Mouse (Mus musculus): ENCODE results near the gene Pgam1. TPM values are rescaled to one million over a fixed set of nuclear protein-coding genes. Genes with fewer than 3 reads are reported as not detected.

Gene Pgam1
- polyA plus RNA-seq, 1 experiment = 552 TPM

- H3K4me3 ChIP-seq = no peak overlapping the region
- TF ChIP-seq E2F4 (IDR thresholded peaks at IDR 0.05; ENCODE audit: insufficient read depth) = no peak
- no peak for TF ChIP-seq TCF3 (IDR thresholded peaks at IDR 0.05; ENCODE audit: insufficient read length, low read depth)
- TF ChIP-seq REST (IDR thresholded peaks at IDR 0.05; ENCODE audit: insufficient read depth, insufficient read length) = no peak
- TF ChIP-seq MAX (IDR thresholded peaks at IDR 0.05; ENCODE audit: low read depth) = no peak
- TF ChIP-seq MYOD1 (IDR thresholded peaks at IDR 0.05; ENCODE audit: control insufficient read depth in 1 of 3, insufficient read length in 2 of 3, low read depth in 2 of 3) = no peak
- TF ChIP-seq SRF (IDR thresholded peaks at IDR 0.05; ENCODE audit: control insufficient read depth, insufficient read length, low read depth) = no peak
- TF ChIP-seq USF1 (IDR thresholded peaks at IDR 0.05; ENCODE audit: low read depth) = no peak
- TF ChIP-seq POLR2A (IDR thresholded peaks at IDR 0.05; ENCODE audit: insufficient read length, low read depth) = no peak
- TF ChIP-seq TCF12 (IDR thresholded peaks at IDR 0.05; ENCODE audit: insufficient read depth, poor library complexity, severe bottlenecking) = no peak
- peaks cover 23% of the 10 kb centered on the region for H3K36me3 ChIP-seq (ENCODE audit: control insufficient read depth, insufficient read depth)
- no peaks in the 10 kb centered on the region for H3K27me3 ChIP-seq (ENCODE audit: control insufficient read depth, insufficient read depth, insufficient read length)
- no peak overlapping the region for H3K4me2 ChIP-seq (ENCODE audit: low read depth)
- no peaks in the 10 kb centered on the region for H3K79me2 ChIP-seq (ENCODE audit: control insufficient read depth, insufficient read depth)
- no peak overlapping the region for H3ac ChIP-seq (ENCODE audit: control insufficient read depth, insufficient read length)
Measured at GRCm38 (mm10) chr19:41881842-41882241, 29.9 kb upstream of the Pgam1 start.

- H3K4me3 ChIP-seq = no peak overlapping the region
Measured at GRCm38 (mm10) chr19:41883882-41884281, 27.8 kb upstream of the Pgam1 start.

GRCm38 (mm10) chr19:41888191-41888590, 23.5 kb upstream of the Pgam1 start:
- Histone ChIP-seq H3K27me3 (ENCODE audit: control insufficient read depth, insufficient read depth, insufficient read length) (no peaks in the 10 kb centered on the region), H3K79me2 (ENCODE audit: control insufficient read depth, insufficient read depth) (no peaks in the 10 kb centered on the region), H3K36me3 (ENCODE audit: control insufficient read depth, insufficient read depth) (peaks cover 49% of the 10 kb centered on the region), H3ac (ENCODE audit: control insufficient read depth, insufficient read length) (no peak overlapping the region), H3K4me3 (no peak overlapping the region), H3K4me2 (ENCODE audit: low read depth) (no peak overlapping the region)
- TF ChIP-seq CEBPB (IDR thresholded peaks at IDR 0.05; ENCODE audit: insufficient read depth, poor library complexity, severe bottlenecking) = no peak
- TF ChIP-seq TCF3 (IDR thresholded peaks at IDR 0.05; ENCODE audit: insufficient read length, low read depth) = no peak
- TF ChIP-seq USF1 (IDR thresholded peaks at IDR 0.05; ENCODE audit: low read depth) = no peak
- no peak for TF ChIP-seq E2F4 (IDR thresholded peaks at IDR 0.05; ENCODE audit: insufficient read depth)
- TF ChIP-seq MYOD1 (IDR thresholded peaks at IDR 0.05; ENCODE audit: control insufficient read depth in 1 of 3, insufficient read length in 2 of 3, low read depth in 2 of 3) = no peak
- TF ChIP-seq REST (IDR thresholded peaks at IDR 0.05; ENCODE audit: insufficient read depth, insufficient read length) = no peak

More at GRCm38 (mm10) chr19:41883882-41884281, 27.8 kb upstream of the Pgam1 start:
- Histone ChIP-seq H3K4me2 (ENCODE audit: low read depth) (no peak overlapping the region), H3K79me2 (ENCODE audit: control insufficient read depth, insufficient read depth) (no peaks in the 10 kb centered on the region), H3K27me3 (ENCODE audit: control insufficient read depth, insufficient read depth, insufficient read length) (no peaks in the 10 kb centered on the region), H3K36me3 (ENCODE audit: control insufficient read depth, insufficient read depth) (peaks cover 35% of the 10 kb centered on the region), H3ac (ENCODE audit: control insufficient read depth, insufficient read length) (no peak overlapping the region)
- no peak for TF ChIP-seq MYOD1 (IDR thresholded peaks at IDR 0.05; ENCODE audit: control insufficient read depth in 1 of 3, insufficient read length in 2 of 3, low read depth in 2 of 3)
- TF ChIP-seq TCF3 (IDR thresholded peaks at IDR 0.05; ENCODE audit: insufficient read length, low read depth) = no peak
- TF ChIP-seq TCF12 (IDR thresholded peaks at IDR 0.05; ENCODE audit: insufficient read depth, poor library complexity, severe bottlenecking) = no peak
- no peak for TF ChIP-seq MYOG (IDR thresholded peaks at IDR 0.05; ENCODE audit: control insufficient read depth in 1 of 3, insufficient read depth in 1 of 3, insufficient read length in 2 of 3, low read depth in 2 of 3)
- TF ChIP-seq E2F4 (IDR thresholded peaks at IDR 0.05; ENCODE audit: insufficient read depth) = no peak
- TF ChIP-seq USF1 (IDR thresholded peaks at IDR 0.05; ENCODE audit: low read depth) = no peak
- TF ChIP-seq POLR2A (IDR thresholded peaks at IDR 0.05; ENCODE audit: insufficient read length, low read depth) = no peak
- TF ChIP-seq REST (IDR thresholded peaks at IDR 0.05; ENCODE audit: insufficient read depth, insufficient read length) = no peak
- TF ChIP-seq MAX (IDR thresholded peaks at IDR 0.05; ENCODE audit: low read depth) = no peak
- TF ChIP-seq SRF (IDR thresholded peaks at IDR 0.05; ENCODE audit: control insufficient read depth, insufficient read length, low read depth) = no peak
- no peak for TF ChIP-seq POLR2AphosphoS2 (IDR thresholded peaks at IDR 0.05; ENCODE audit: insufficient read length, low read depth)
- TF ChIP-seq CEBPB (IDR thresholded peaks at IDR 0.05; ENCODE audit: insufficient read depth, poor library complexity, severe bottlenecking) = no peak

GRCm38 (mm10) chr19:41894959-41895358, 16.8 kb upstream of the Pgam1 start:
- Histone ChIP-seq H3K36me3 (ENCODE audit: control insufficient read depth, insufficient read depth) (peaks cover 15% of the 10 kb centered on the region), H3K4me2 (ENCODE audit: low read depth) (peak overlapping the region; percentile 99), H3ac (ENCODE audit: control insufficient read depth, insufficient read length) (peak overlapping the region; percentile 38), H3K4me3 (peak overlapping the region; percentile 92), H3K27me3 (ENCODE audit: control insufficient read depth, insufficient read depth, insufficient read length) (no peaks in the 10 kb centered on the region), H3K79me2 (ENCODE audit: control insufficient read depth, insufficient read depth) (peaks cover 15% of the 10 kb centered on the region)
- TF ChIP-seq MAX (IDR thresholded peaks at IDR 0.05; ENCODE audit: low read depth) = no peak
- peak; percentile 13 for TF ChIP-seq POLR2A (IDR thresholded peaks at IDR 0.05; ENCODE audit: insufficient read length, low read depth)

DNA sequence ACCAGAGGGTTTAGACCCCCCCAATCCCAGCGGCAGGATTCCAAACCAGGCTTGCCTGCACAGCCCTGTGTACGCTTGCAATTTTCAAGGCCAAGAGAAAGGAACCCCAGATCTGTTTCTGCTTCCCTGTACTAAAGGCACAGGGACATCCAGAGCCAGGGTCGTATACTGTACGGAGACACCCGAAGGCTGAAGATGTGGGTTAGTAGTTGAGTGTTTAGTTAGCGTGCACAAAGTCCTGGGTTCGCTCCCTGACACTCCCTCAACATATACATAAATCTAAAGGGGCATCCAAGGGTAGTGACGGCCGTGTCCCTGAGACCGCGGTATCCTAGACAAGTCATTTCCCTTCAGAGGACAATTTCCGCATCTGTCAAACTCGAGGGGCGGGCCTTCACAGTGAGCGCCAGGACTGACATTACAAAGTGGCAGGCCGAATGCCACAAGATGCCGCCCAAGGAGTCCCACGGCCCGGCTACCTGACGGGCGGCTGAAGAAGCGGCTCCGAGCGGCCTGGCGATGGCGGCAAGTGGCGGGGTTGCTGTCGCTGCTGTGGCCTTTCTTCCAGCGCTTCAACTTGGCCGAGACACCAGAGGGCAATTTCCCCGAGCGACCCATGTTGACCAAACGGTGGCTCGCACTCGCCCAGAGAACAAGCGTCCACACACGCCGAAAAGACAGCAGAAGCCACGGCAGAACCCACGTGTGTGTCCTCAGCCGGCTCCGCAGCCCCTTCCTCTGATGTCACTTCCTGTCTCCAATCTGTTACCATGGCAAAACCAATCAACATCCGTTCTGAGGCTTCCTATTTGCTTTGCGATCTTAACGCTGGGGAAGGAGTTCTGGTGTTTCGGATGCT, 16.0 kb upstream of the Pgam1 start, which contains the start of gene Rrp12:
Rrp12 (minus strand) TSS at position 714 of the 859 bp plus-strand sequence.
- no peak for TF ChIP-seq E2F4 (IDR thresholded peaks at IDR 0.05; ENCODE audit: insufficient read depth)
- TF ChIP-seq POLR2A (IDR thresholded peaks at IDR 0.05; ENCODE audit: insufficient read length, low read depth) = peak; percentile 73
- no peak for TF ChIP-seq TCF12 (IDR thresholded peaks at IDR 0.05; ENCODE audit: insufficient read depth, poor library complexity, severe bottlenecking)
- TF ChIP-seq MYOG (IDR thresholded peaks at IDR 0.05; ENCODE audit: control insufficient read depth in 1 of 3, insufficient read depth in 1 of 3, insufficient read length in 2 of 3, low read depth in 2 of 3) = no peak
- TF ChIP-seq CEBPB (IDR thresholded peaks at IDR 0.05; ENCODE audit: insufficient read depth, poor library complexity, severe bottlenecking) = no peak
- TF ChIP-seq POLR2AphosphoS2 (IDR thresholded peaks at IDR 0.05; ENCODE audit: insufficient read length, low read depth) = peak; percentile 66
- peak; percentile 94 for TF ChIP-seq MAX (IDR thresholded peaks at IDR 0.05; ENCODE audit: low read depth)
- no peak for TF ChIP-seq REST (IDR thresholded peaks at IDR 0.05; ENCODE audit: insufficient read depth, insufficient read length)
- TF ChIP-seq SRF (IDR thresholded peaks at IDR 0.05; ENCODE audit: control insufficient read depth, insufficient read length, low read depth) = no peak
- peak; percentile 29 for TF ChIP-seq USF1 (IDR thresholded peaks at IDR 0.05; ENCODE audit: low read depth)
- no peak for TF ChIP-seq TCF3 (IDR thresholded peaks at IDR 0.05; ENCODE audit: insufficient read length, low read depth)
- Histone ChIP-seq H3K79me2 (ENCODE audit: control insufficient read depth, insufficient read depth) (peaks cover 15% of the 10 kb centered on the region), H3K36me3 (ENCODE audit: control insufficient read depth, insufficient read depth) (peaks cover 9% of the 10 kb centered on the region), H3K4me2 (ENCODE audit: low read depth) (peak within 1 kb of the TSS; percentile 99), H3K27me3 (ENCODE audit: control insufficient read depth, insufficient read depth, insufficient read length) (no peaks in the 10 kb centered on the region), H3ac (ENCODE audit: control insufficient read depth, insufficient read length) (peak within 1 kb of the TSS; percentile 38), H3K4me3 (peak within 1 kb of the TSS; percentile 92)
